Mouse (Mus musculus): ENCODE results near the gene Rin2. TPM values are rescaled to one million over a fixed set of nuclear protein-coding genes. Genes with fewer than 3 reads are reported as not detected.
A peak's percentile ranks its signal among the peaks of the same experiment; 100 is the strongest.

Gene Rin2
- polyA plus RNA-seq, 2 experiments from 2014 or later: 3.4 to 4.6 TPM

DNA sequence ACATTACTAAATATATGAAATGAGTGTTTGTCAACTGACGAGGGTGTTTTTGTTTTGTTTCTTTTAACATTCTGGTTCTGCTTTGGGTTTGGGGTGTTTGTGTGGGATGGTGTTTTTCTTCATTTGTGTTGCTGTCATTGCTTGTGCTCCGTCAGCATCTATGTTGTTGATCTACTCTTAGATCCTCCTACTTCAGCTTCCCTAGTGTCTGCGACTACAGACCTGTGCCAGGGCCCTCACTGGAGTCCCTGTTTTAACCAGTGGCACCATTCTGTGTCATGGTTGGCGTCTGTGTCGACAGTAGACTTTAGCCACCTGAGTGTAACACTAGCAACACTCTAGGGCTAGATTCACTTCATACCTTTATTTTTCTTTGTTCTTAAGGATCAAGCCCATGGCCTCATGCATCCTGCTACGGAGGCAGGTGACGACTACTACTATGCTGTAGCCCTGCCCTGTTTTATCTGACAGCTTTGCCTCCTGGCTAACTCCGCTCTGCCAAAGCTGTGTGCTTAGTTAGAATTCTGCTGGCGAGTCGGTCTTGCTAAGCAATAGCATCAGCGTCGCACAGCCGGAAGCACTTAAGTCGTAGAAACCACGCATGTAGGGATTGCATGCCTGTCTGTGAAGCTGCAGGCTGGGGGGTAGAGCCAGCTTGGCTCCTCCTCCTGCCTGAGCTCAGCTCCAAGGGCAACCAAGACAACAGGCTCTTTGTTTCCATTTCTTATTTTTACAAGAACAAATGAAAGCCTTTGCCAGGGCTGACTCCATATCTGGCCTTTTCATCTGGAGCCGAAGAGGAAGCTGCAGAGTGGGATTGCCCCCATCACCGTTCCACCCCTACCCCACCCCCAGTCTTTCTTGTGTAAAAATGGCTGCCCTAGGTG lies 157.2 kb downstream of the Rin2 start:
- peak; percentile 92 for ATAC-seq

- ATAC-seq: no peak
Measured at GRCm38 (mm10) chr2:145832836-145833221, 157.8 kb downstream of the Rin2 start.

- no peak for ATAC-seq
Measured at GRCm38 (mm10) chr2:145833341-145833740, 158.3 kb downstream of the Rin2 start.

DNA sequence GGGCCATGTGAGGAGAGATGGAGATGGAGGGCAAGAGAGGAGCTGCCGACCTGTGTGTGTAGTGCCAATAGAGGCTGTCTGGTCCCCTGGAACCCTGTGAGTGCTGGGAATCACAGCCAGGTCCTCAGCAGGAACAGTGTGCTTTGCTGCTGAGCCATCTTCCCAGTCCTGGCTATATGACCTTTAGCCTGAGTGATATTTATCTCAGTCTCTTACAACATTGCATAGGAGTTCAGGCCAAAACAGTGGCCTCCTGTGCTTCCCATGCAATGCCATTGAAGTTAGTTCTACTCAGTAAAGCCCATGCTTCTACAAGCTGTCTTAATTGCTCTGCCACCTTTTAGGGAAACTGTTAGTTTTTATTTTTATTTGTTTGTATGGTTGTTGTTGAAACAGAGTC lies 160.9 kb downstream of the Rin2 start:
- no peak for ATAC-seq

DNA sequence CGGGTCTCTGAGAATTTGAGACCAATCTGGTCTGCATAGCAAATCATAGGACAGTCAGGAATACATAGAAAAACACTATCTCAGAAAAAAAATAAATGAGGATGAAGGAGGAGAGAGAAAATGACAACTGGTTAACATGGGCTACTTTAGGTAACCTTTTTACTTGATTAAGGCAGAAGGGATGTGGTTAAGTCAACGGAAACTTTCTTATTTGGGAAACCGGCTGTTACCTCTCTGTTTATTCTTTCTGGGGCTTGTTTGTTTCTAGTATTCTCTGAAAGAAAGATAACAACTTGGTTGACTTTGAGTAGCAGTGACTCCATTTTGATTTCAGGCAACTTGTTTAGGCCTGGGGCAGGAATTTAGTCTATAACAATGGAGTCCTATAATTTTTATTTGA lies 163.7 kb downstream of the Rin2 start:
- ATAC-seq: peak; percentile 87

- ATAC-seq: no peak
Measured at GRCm38 (mm10) chr2:145839565-145840315, 164.7 kb downstream of the Rin2 start.

GRCm38 (mm10) chr2:145840320-145840719 lies 165.3 kb downstream of the Rin2 start:
- no peak for ATAC-seq

DNA sequence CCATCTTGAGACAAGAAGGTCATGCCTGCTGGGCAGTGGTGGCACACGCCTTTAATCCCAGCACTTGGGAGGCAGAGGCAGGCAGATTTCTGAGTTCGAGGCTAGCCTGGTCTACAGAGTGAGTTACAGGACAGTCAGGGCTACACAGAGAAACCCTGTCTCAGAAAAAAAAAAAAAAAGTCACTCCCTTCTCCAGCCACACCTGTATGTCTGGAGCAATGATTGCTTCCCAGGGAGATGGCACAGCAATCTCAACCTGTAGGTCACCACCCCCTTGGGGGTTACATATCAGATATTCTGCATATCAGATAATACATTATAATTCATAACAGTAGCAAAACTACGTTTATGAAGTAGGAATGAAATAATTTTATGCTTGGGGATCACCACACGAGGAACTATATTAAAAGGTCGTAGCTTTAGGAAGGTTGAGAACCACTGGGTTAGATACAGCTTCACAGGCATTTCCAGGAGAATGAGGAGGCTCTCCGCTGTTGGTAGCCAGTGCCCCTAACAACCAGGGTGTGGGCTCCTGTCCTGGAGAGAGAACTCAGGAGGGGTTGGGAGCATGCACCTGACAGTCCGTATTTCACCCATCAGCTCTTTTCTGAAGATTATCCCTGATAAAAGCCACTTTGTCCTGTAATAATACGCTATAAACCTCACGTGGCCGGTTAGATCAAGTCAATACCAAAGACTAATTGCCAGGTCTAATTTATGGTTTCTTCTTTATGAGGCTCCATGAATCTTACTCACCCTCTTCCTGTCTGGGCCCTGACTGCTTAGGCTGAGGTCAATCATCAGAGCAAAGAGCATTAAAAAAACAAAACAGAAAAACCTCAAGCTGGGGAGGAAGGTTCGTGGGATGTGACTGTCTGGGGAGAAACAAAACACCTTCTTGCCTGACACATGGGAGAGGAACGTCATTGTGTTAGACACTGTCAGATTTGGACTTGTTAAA lies 166.2 kb downstream of the Rin2 start:
- peak; percentile 62 for ATAC-seq

GRCm38 (mm10) chr2:145843322-145843721 lies 168.3 kb downstream of the Rin2 start:
- no peak for ATAC-seq

- no peak for ATAC-seq
Measured at GRCm38 (mm10) chr2:145846595-145846994, 171.6 kb downstream of the Rin2 start.

DNA sequence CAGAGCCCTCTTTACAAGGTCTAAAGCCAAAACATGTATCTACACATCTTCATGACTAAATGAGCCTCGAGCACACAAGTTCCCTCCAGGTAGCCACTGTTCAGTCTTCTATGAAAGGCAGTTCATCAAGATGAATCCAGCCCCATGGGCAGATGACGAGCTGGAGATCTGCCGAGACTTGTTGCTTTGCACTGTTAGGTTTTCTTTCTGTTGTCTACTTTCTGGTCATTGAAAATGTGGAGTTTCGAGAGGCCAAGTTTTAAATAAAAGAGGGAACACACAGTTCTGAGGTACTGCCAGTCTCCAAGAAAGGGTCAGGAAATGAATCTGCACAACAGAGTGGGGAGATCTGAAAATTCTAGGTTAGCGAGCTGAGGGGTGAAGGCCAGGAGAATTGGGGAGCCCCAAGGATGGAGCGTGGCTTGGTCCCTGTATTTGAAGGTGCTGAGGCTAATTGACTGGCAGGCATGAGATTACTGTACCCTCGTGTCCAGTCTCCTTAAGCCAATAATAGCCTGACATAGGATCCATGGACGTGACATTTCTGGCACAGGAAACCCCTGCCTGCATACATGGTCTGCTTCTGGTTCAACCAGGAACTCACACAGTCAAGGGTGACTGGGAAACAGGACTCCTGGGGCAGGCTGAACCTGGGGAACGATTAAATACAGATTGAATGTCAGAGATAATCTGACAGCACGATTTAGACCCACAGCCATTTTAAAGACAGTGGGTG lies 174.3 kb downstream of the Rin2 start:
- no peak for ATAC-seq

GRCm38 (mm10) chr2:145850779-145851178 lies 175.8 kb downstream of the Rin2 start:
- ATAC-seq: no peak

DNA sequence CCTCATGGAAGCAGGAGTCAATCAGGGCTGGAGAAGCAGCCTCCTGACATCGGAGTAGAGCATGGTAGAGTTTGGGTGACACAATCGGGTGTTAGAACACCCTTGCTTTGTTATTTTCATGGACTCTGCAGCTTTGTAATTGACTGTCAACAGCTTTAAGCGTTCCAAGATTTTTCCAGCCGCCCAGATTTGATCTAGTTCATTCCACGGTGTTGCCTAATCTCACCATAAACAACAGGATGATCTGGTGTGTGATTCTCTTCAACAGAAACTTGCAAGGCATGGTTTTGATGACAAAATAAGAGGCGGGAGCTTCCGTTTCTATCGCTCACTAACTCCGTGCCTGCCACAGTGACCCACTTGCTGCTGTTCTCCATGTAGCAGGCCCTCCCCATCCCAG lies 180.8 kb downstream of the Rin2 start:
- ATAC-seq: no peak

DNA sequence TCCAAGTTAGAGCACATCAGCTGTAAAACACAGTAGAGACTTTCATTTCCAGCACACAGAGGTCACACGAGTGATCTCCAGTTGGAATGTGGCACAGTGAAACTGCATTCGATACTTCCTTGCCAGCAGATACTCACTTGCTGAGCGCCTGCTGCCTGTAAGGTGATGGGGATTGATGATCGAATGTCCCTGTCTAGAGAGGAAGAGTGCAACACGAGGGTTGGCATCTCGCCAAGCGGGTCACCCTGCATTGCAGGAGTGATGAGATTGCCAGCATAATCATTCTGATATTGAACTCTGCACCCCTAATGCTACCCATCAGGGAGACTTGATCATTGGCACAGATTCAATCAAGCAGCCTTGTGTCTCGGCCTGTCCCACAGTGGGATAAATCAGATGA lies 182.8 kb downstream of the Rin2 start:
- no peak for ATAC-seq

DNA sequence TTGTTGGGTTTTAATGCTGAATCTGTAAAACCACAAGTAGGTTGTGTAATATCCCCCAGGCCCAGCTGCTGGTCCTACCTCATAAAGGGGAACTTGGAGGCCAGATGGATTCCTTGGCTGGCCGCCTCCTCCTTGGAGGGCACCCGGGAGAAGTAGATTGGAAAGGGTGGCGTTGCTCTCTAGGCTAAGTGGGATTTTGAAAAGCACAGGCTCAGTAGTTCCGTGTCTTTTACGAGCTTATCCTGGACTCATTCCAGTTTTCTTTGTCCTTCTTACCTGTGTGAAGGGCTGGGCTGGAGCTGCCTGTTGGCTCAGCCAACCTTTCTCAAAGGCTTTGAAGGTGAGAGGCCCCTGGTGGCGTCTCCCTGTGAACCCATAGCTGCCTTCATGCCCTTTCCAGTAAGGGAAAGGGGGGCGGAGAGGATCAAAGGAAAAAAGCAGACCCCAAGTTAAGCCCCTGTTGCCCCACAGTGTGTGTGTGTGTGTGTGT lies 184.5 kb downstream of the Rin2 start:
- ATAC-seq: no peak

DNA sequence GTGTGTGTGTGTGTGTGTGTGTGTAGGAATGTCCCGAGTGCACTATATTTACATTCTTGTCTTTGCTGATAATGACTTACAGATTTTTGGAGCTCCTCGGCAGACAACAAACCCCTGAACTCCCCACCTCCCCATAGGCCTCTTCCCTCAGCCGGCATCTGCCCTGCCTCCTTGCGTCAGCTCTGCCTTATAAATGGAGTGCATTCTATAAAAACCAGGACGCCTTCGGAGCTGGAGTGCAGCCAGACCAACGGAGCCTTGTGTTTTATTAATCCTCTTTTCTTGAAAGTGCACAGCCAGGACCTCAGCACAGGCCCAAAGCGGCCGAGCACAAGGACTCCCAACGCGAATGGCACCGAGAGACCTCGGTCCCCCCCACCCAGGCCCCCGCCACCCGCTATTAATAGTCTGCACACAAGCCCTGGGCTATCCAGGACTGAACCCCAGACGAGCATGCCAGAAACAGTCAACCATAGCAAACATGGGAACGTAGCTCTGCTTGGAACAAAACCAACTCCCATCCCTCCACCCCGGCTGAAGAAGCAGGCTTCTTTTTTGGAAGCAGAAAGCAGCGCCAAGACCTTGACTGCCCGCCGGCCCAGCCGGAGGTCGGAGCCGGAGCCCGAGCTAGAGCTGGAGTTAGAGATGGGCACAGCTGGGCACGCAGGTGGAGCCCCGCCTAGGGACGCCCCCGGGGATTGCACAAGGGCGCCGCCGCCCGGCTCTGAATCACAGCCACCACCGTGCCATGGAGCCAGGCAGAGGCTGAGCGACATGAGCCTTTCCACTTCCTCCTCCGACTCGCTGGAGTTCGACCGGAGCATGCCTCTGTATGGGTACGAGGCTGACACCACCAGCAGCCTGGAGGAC lies 185.2 kb downstream of the Rin2 start:
- no peak for ATAC-seq

GRCm38 (mm10) chr2:145861193-145862123 lies 186.4 kb downstream of the Rin2 start:
- ATAC-seq: no peak

DNA sequence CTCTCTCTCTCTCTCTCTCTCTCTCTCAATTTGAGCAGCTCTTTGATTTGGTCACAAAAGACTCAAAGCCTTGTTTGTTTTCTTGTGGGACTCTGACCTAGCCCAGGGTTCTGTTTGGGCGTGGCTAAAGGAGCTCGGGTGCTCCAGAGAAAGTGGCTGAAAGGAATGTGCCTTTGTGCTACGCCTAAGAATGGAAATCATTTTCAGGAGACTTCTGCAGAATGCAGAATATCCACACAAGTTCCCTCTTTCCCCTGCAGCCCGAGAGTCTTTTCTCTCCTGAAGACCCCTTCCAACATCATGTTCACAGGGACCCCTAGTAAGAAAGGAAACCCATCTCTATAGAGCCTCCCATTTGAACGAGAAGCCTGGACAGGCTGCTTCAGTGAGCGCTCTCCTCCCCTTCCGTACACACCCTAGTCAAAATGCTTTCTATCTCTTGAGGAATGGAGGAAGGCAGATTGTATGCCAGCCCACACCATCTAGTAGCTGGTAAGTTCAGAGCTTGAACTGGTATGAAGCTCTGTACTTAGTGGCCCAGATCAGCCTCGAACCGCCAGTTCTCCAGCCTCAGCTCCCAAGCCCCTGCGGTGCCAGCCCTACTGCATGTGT lies 187.3 kb downstream of the Rin2 start:
- ATAC-seq: no peak

DNA sequence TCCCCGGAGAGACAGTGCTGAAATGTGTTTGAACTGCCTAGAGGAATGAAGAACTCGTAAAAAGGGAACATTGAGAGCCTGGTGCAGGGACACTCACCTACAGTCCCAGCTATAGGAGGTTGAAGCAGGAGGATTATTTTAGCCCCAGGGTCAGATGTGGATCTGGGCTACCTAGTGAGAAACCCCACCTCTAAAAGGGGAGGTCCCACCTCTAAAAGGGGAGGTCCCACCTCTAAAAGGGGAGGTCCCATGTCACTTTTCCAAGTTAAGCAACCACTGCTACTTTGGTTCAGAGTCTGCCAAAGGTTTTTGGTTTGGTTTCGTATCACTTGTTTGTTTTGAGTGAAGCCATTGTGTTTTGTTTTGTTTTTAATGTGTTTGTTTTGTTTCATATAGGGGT lies 190.3 kb downstream of the Rin2 start:
- no peak for ATAC-seq

All from CD4-positive, CD25-positive, alpha-beta regulatory T cell, adult 4 months (primary cell).